Mouse (Mus musculus): ENCODE results near the gene Fam71d. TPM values are rescaled to one million over a fixed set of nuclear protein-coding genes. Genes with fewer than 3 reads are reported as not detected.

Fam71d gene
- polyA plus RNA-seq, 1 experiment from 2014 or later, result not detected

DNA sequence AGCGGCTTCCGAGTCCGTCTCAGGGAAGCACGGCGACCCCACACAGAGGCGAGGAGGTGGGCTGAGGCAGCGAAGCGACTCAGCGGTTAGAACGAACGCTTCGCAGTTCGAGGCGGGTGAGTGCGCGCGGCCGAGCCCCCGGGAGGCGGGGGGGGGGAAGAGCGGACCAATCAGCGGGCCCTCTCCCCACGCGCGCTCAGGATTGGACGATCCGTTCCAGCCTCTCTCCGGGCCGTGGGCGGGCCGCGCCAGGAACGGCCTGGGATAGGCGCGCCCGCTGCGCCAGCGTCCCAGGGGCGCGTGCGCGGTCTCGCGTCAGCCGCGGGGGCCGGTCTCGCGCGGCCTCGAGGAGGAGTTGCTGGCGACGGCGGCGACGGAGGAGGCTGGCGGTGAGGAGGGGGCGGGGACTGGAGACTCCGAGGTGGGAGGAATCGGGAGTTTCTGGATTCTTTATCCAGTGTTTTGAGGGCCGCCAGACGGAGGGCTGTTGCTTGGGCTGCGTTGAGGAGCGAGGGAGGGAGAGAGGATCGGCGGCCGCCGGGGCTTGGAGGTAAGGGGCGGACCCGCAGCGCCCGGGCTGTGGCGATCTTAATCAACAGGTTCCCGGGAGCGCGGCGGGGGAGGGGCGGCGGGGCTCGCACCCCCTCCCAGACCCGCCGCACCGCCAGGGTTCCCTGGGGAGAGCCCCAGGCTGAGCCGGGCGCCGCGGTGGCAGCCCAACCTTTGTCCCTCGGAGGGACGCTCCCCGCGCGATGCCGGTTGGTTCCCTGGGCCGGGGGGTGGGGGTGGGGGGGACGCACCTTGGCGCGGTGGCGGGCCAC lies 57.4 kb downstream of the Fam71d start, which contains the start of gene Mpp5:
TSS of gene Mpp5 (plus strand) at position 351 of the 821 bp plus-strand sequence.
- H3K4me3 ChIP-seq (ENCODE audit: low read depth, low read length), result peak within 1 kb of the TSS; percentile 86
- WGBS, result under 1% methylated on average over 73 of the region's 98 CpGs
- peaks cover 2% of the 10 kb centered on the region; the same call in 1 of the 2 replicates for H3K4me1 ChIP-seq (ENCODE audit: control insufficient read depth, insufficient read depth, low read length)
- peaks cover 2% of the 10 kb centered on the region; the same call in 1 of the 2 replicates for H3K27me3 ChIP-seq (ENCODE audit: control insufficient read depth, insufficient read depth, low read length)
- ATAC-seq (ENCODE audit: low FRiP score) (peak; percentile 100), DNase-seq (ENCODE audit: low spot score, missing footprints) (peak; percentile 99)
- no peaks in the 10 kb centered on the region for H3K9me3 ChIP-seq (ENCODE audit: control insufficient read depth, low read length)
- H3K4me2 ChIP-seq, result peak within 1 kb of the TSS; percentile 91
- no peaks in the 10 kb centered on the region for H3K36me3 ChIP-seq (ENCODE audit: control insufficient read depth, insufficient read depth, low read length)
- peak within 1 kb of the TSS; percentile 86 for H3K27ac ChIP-seq (ENCODE audit: low read depth, low read length)
- H3K9ac ChIP-seq (ENCODE audit: low read length), result peak within 1 kb of the TSS; percentile 85

- no peaks in the 10 kb centered on the region for H3K36me3 ChIP-seq (ENCODE audit: control insufficient read depth, insufficient read depth, low read length)
- H3K4me1 ChIP-seq (ENCODE audit: control insufficient read depth, insufficient read depth, low read length), result peaks cover 2% of the 10 kb centered on the region; the same call in 1 of the 2 replicates
- peak overlapping the region; percentile 85 for H3K9ac ChIP-seq (ENCODE audit: low read length)
- DNase-seq (ENCODE audit: low spot score, missing footprints) (peak; percentile 96), ATAC-seq (ENCODE audit: low FRiP score) (peak; percentile 34)
- H3K9me3 ChIP-seq (ENCODE audit: control insufficient read depth, low read length), result no peaks in the 10 kb centered on the region
- 0% methylated on average over 25 of the region's 25 CpGs for WGBS
- peak overlapping the region; percentile 86 for H3K4me3 ChIP-seq (ENCODE audit: low read depth, low read length)
- peak overlapping the region; percentile 91 for H3K4me2 ChIP-seq
- H3K27me3 ChIP-seq (ENCODE audit: control insufficient read depth, insufficient read depth, low read length), result peaks cover 2% of the 10 kb centered on the region; the same call in 1 of the 2 replicates
- peak overlapping the region; percentile 86 for H3K27ac ChIP-seq (ENCODE audit: low read depth, low read length)
Measured at GRCm38 (mm10) chr12:78749378-78749801, 58.1 kb downstream of the Fam71d start.

DNA sequence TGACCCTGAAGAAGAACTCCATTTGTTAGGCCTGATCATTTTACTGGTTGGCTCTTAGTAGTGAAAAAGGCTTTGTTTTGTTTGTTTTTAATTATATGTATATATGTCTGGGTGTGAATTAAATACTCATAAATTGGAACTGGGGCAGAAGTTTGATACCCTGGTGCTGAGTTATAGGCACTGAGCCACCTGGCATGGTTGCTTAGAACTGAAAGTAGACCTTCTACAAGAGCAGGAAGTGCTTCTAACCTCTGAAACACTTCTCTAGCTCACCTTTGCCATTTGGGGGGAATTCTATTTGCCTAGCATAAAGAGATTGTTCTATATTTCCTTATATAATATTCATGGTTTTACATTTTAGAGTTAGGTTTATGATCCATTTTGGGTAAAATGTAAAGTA lies 70.6 kb downstream of the Fam71d start:
- Histone ChIP-seq H3K4me3 (ENCODE audit: low read depth, low read length) (no peak overlapping the region), H3K4me2 (no peak overlapping the region), H3K4me1 (ENCODE audit: control insufficient read depth, insufficient read depth, low read length) (no peaks in the 10 kb centered on the region), H3K27ac (ENCODE audit: low read depth, low read length) (no peak overlapping the region), H3K9me3 (ENCODE audit: control insufficient read depth, low read length) (no peaks in the 10 kb centered on the region), H3K27me3 (ENCODE audit: control insufficient read depth, insufficient read depth, low read length) (no peaks in the 10 kb centered on the region), H3K9ac (ENCODE audit: low read length) (no peak overlapping the region), H3K36me3 (ENCODE audit: control insufficient read depth, insufficient read depth, low read length) (no peaks in the 10 kb centered on the region)
- no peak for ATAC-seq (ENCODE audit: low FRiP score)
- DNase-seq (ENCODE audit: low spot score, missing footprints), result no peak

GRCm38 (mm10) chr12:78769031-78769713 lies 77.8 kb downstream of the Fam71d start:
- H3K27me3 ChIP-seq (ENCODE audit: control insufficient read depth, insufficient read depth, low read length), result no peaks in the 10 kb centered on the region
- 84% methylated on average over 6 of the region's 6 CpGs for WGBS
- no peaks in the 10 kb centered on the region for H3K4me1 ChIP-seq (ENCODE audit: control insufficient read depth, insufficient read depth, low read length)
- H3K9ac ChIP-seq (ENCODE audit: low read length), result no peak overlapping the region
- H3K9me3 ChIP-seq (ENCODE audit: control insufficient read depth, low read length), result no peaks in the 10 kb centered on the region
- ATAC-seq (ENCODE audit: low FRiP score) (no peak), DNase-seq (ENCODE audit: low spot score, missing footprints) (no peak)
- no peak overlapping the region for H3K4me3 ChIP-seq (ENCODE audit: low read depth, low read length)
- no peak overlapping the region for H3K27ac ChIP-seq (ENCODE audit: low read depth, low read length)
- no peak overlapping the region for H3K4me2 ChIP-seq
- H3K36me3 ChIP-seq (ENCODE audit: control insufficient read depth, insufficient read depth, low read length), result no peaks in the 10 kb centered on the region

GRCm38 (mm10) chr12:78773211-78773610 lies 81.9 kb downstream of the Fam71d start:
- no peaks in the 10 kb centered on the region for H3K27me3 ChIP-seq (ENCODE audit: control insufficient read depth, insufficient read depth, low read length)
- no peak overlapping the region for H3K9ac ChIP-seq (ENCODE audit: low read length)
- 89% methylated on average over 2 of the region's 2 CpGs for WGBS
- no peaks in the 10 kb centered on the region for H3K9me3 ChIP-seq (ENCODE audit: control insufficient read depth, low read length)
- H3K4me2 ChIP-seq, result no peak overlapping the region
- H3K36me3 ChIP-seq (ENCODE audit: control insufficient read depth, insufficient read depth, low read length), result no peaks in the 10 kb centered on the region
- peaks cover 7% of the 10 kb centered on the region; the same call in 1 of the 2 replicates for H3K4me1 ChIP-seq (ENCODE audit: control insufficient read depth, insufficient read depth, low read length)
- no peak overlapping the region for H3K4me3 ChIP-seq (ENCODE audit: low read depth, low read length)
- DNase-seq (ENCODE audit: low spot score, missing footprints) (no peak), ATAC-seq (ENCODE audit: low FRiP score) (no peak)
- H3K27ac ChIP-seq (ENCODE audit: low read depth, low read length), result no peak overlapping the region

DNA sequence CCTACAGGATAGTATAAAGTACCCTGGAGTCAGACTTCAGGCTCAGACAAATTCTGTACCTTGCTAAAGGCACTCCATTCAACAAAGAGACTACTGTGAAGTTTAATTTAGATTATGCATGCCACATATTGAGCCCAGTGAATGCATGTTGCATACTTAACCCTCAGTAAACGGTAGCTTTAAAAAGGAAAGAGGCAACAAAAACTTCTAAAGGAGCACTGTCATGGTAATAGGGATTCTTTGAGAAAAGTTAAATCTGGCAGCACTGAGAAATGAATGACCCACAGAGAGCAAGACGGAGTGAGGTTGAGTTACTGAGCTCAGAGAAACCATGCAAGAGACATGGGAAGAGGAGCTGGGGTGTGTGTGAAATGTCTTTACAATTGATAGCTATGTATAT lies 86.6 kb downstream of the Fam71d start:
- no peak overlapping the region for H3K4me3 ChIP-seq (ENCODE audit: low read depth, low read length)
- WGBS, result 11% methylated on average over 2 of the region's 2 CpGs
- H3K9ac ChIP-seq (ENCODE audit: low read length), result no peak overlapping the region
- H3K27ac ChIP-seq (ENCODE audit: low read depth, low read length), result peak overlapping the region; percentile 27; the same call in 1 of the 2 replicates
- DNase-seq (ENCODE audit: low spot score, missing footprints) (peak; percentile 88), ATAC-seq (ENCODE audit: low FRiP score) (peak; percentile 90)
- H3K27me3 ChIP-seq (ENCODE audit: control insufficient read depth, insufficient read depth, low read length), result no peaks in the 10 kb centered on the region
- no peaks in the 10 kb centered on the region for H3K36me3 ChIP-seq (ENCODE audit: control insufficient read depth, insufficient read depth, low read length)
- H3K9me3 ChIP-seq (ENCODE audit: control insufficient read depth, low read length), result no peaks in the 10 kb centered on the region
- peaks cover 20% of the 10 kb centered on the region for H3K4me1 ChIP-seq (ENCODE audit: control insufficient read depth, insufficient read depth, low read length)
- H3K4me2 ChIP-seq, result no peak overlapping the region

DNA sequence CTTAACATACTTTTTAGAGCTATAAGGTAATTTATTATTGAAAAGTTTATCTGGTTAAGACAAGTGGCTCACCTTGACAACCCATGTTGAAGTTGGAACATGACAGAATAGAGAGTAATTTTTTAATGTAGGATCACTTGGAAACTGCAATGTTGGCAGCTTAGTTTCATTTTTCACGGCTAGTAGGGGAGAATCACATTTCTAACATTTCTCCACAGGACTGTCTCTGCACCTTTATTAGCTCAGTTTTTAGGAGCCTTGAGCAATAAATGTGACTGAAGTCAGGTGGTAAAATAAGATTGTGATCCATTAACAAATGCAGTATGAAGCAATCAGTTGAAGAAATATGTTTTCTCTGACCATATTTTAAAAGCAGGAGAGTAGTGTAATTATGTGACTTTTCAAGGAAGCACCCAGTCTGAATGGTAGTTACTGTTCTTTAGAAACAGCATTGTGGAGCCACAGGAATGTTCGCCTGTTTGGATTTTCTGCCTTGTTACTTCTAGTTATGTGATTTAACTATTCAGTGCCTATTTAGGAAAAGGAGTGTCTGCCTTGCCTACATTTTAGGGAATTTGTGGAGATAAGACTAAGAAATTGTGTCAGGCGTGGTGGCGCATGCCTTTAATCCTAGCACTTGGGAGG lies 87.2 kb downstream of the Fam71d start:
- H3K4me2 ChIP-seq, result no peak overlapping the region
- peak overlapping the region; percentile 27; the same call in 1 of the 2 replicates for H3K27ac ChIP-seq (ENCODE audit: low read depth, low read length)
- DNase-seq (ENCODE audit: low spot score, missing footprints) (peak; percentile 83), ATAC-seq (ENCODE audit: low FRiP score) (no peak)
- H3K9ac ChIP-seq (ENCODE audit: low read length), result no peak overlapping the region
- 48% methylated on average over 4 of the region's 4 CpGs for WGBS
- H3K36me3 ChIP-seq (ENCODE audit: control insufficient read depth, insufficient read depth, low read length), result no peaks in the 10 kb centered on the region
- H3K27me3 ChIP-seq (ENCODE audit: control insufficient read depth, insufficient read depth, low read length), result no peaks in the 10 kb centered on the region
- H3K4me1 ChIP-seq (ENCODE audit: control insufficient read depth, insufficient read depth, low read length), result peaks cover 20% of the 10 kb centered on the region
- no peak overlapping the region for H3K4me3 ChIP-seq (ENCODE audit: low read depth, low read length)
- H3K9me3 ChIP-seq (ENCODE audit: control insufficient read depth, low read length), result no peaks in the 10 kb centered on the region
